Mouse (Mus musculus): ENCODE data around the gene Mmachc. TPM values are rescaled to one million over a fixed set of nuclear protein-coding genes. Genes with fewer than 3 reads are reported as not detected.
"Not testable (repeated sequence)": the region's sequence is repeated elsewhere in the genome, so short reads cannot be mapped to it uniquely, and the experiment has no call there.

Gene Mmachc
- total and polyA plus RNA-seq, 2 experiments from 2014 or later: 16.8 to 24.3 TPM

GRCm38 (mm10) chr4:116685402-116686061 lies 22.7 kb downstream of the Mmachc start, which contains the start of gene Prdx1:
Prdx1 (plus strand) TSS chr4:116685544.
- peak within 1 kb of the TSS; percentile 59 for H3K4me3 ChIP-seq (ENCODE audit: low read depth, low read length)
- no peaks in the 10 kb centered on the region for H3K36me3 ChIP-seq (ENCODE audit: insufficient read depth, low read length)
- DNase-seq (ENCODE audit: low spot score) (peak; percentile 91), ATAC-seq (ENCODE audit: low FRiP score) (peak; percentile 98)
- peak; percentile 89 for TF ChIP-seq CTCF (IDR thresholded peaks at IDR 0.05)
- no peaks in the 10 kb centered on the region for H3K27me3 ChIP-seq (ENCODE audit: insufficient read depth, low read length)
- peak within 1 kb of the TSS; percentile 85 for H3K27ac ChIP-seq (ENCODE audit: low read depth, low read length)
- H3K4me2 ChIP-seq (ENCODE audit: low read depth, low read length, poor library complexity, severe bottlenecking): peak within 1 kb of the TSS; percentile 63
- H3K4me1 ChIP-seq (ENCODE audit: insufficient read depth, low read length): peaks cover 3% of the 10 kb centered on the region; the same call in 1 of the 2 replicates
- H3K9me3 ChIP-seq (ENCODE audit: low read length): no peaks in the 10 kb centered on the region
- H3K9ac ChIP-seq (replicated peaks; ENCODE audit: low read length, poor library complexity, severe bottlenecking): peak within 1 kb of the TSS; percentile 69
- WGBS: under 1% methylated on average over 56 of the region's 56 CpGs

- DNase-seq (ENCODE audit: low spot score) (no peak), ATAC-seq (ENCODE audit: low FRiP score) (no peak)
- 0 out of 2 replicates have a peak overlapping the region, but pooled peaks have one; percentile 69 for H3K9ac ChIP-seq (replicated peaks; ENCODE audit: low read length, poor library complexity, severe bottlenecking)
- peak overlapping the region; percentile 85; the same call in 1 of the 2 replicates for H3K27ac ChIP-seq (ENCODE audit: low read depth, low read length)
- H3K4me2 ChIP-seq (ENCODE audit: low read depth, low read length, poor library complexity, severe bottlenecking): peak overlapping the region; percentile 63
- H3K4me3 ChIP-seq (ENCODE audit: low read depth, low read length): peak overlapping the region; percentile 59; the same call in 1 of the 2 replicates
- TF ChIP-seq CTCF (IDR thresholded peaks at IDR 0.05): no peak
- no peaks in the 10 kb centered on the region for H3K36me3 ChIP-seq (ENCODE audit: insufficient read depth, low read length)
- H3K27me3 ChIP-seq (ENCODE audit: insufficient read depth, low read length): no peaks in the 10 kb centered on the region
- peaks cover 3% of the 10 kb centered on the region; the same call in 1 of the 2 replicates for H3K4me1 ChIP-seq (ENCODE audit: insufficient read depth, low read length)
- 80% methylated on average over 2 of the region's 2 CpGs for WGBS
- H3K9me3 ChIP-seq (ENCODE audit: low read length): no peaks in the 10 kb centered on the region
These were observed 23.5 kb downstream of the Mmachc start for GRCm38 (mm10) chr4:116684665-116685064.

- no peak for TF ChIP-seq CTCF (IDR thresholded peaks at IDR 0.05)
- Histone ChIP-seq H3K36me3 (ENCODE audit: insufficient read depth, low read length) (no peaks in the 10 kb centered on the region), H3K9ac (replicated peaks; ENCODE audit: low read length, poor library complexity, severe bottlenecking) (no peak overlapping the region), H3K27ac (ENCODE audit: low read depth, low read length) (no peak overlapping the region), H3K9me3 (ENCODE audit: low read length) (no peaks in the 10 kb centered on the region), H3K4me2 (ENCODE audit: low read depth, low read length, poor library complexity, severe bottlenecking) (no peak overlapping the region), H3K4me1 (ENCODE audit: insufficient read depth, low read length) (peaks cover 3% of the 10 kb centered on the region; the same call in 1 of the 2 replicates), H3K4me3 (ENCODE audit: low read depth, low read length) (no peak overlapping the region), H3K27me3 (ENCODE audit: insufficient read depth, low read length) (no peaks in the 10 kb centered on the region)
- ATAC-seq (ENCODE audit: low FRiP score) (no peak), DNase-seq (ENCODE audit: low spot score) (no peak)
- 88% methylated on average over 4 of the region's 4 CpGs for WGBS
These were observed 24.2 kb downstream of the Mmachc start for GRCm38 (mm10) chr4:116683957-116684356.

- 100% methylated on average over 4 of the region's 4 CpGs for WGBS
- H3K9ac ChIP-seq (replicated peaks; ENCODE audit: low read length, poor library complexity, severe bottlenecking); ATAC-seq (ENCODE audit: low FRiP score): not testable (repeated sequence)
These were observed 27.7 kb downstream of the Mmachc start for GRCm38 (mm10) chr4:116680521-116680920.

GRCm38 (mm10) chr4:116679141-116679540 lies 29.1 kb downstream of the Mmachc start:
- 65% methylated on average over 5 of the region's 5 CpGs for WGBS
- no peak overlapping the region for H3K9ac ChIP-seq (replicated peaks; ENCODE audit: low read length, poor library complexity, severe bottlenecking)
- TF ChIP-seq CTCF (IDR thresholded peaks at IDR 0.05): no peak
- H3K4me3 ChIP-seq (ENCODE audit: low read depth, low read length): no peak overlapping the region
- H3K27ac ChIP-seq (ENCODE audit: low read depth, low read length): no peak overlapping the region
- H3K9me3 ChIP-seq (ENCODE audit: low read length): no peaks in the 10 kb centered on the region
- no peak overlapping the region for H3K4me2 ChIP-seq (ENCODE audit: low read depth, low read length, poor library complexity, severe bottlenecking)
- H3K4me1 ChIP-seq (ENCODE audit: insufficient read depth, low read length): no peaks in the 10 kb centered on the region
- no peak for ATAC-seq (ENCODE audit: low FRiP score)
- H3K36me3 ChIP-seq (ENCODE audit: insufficient read depth, low read length): no peaks in the 10 kb centered on the region
- DNase-seq (ENCODE audit: low spot score): no peak
- H3K27me3 ChIP-seq (ENCODE audit: insufficient read depth, low read length): no peaks in the 10 kb centered on the region

More at GRCm38 (mm10) chr4:116680521-116680920, 27.7 kb downstream of the Mmachc start:
- not testable (repeated sequence) for H3K4me2 ChIP-seq (ENCODE audit: low read depth, low read length, poor library complexity, severe bottlenecking); H3K9me3 ChIP-seq (ENCODE audit: low read length); H3K4me1 ChIP-seq (ENCODE audit: insufficient read depth, low read length); H3K27me3 ChIP-seq (ENCODE audit: insufficient read depth, low read length); H3K4me3 ChIP-seq (ENCODE audit: low read depth, low read length); H3K36me3 ChIP-seq (ENCODE audit: insufficient read depth, low read length); DNase-seq (ENCODE audit: low spot score); H3K27ac ChIP-seq (ENCODE audit: low read depth, low read length)

GRCm38 (mm10) chr4:116677808-116678207 lies 30.4 kb downstream of the Mmachc start:
- Histone ChIP-seq H3K4me1 (ENCODE audit: insufficient read depth, low read length) (no peaks in the 10 kb centered on the region), H3K4me3 (ENCODE audit: low read depth, low read length) (no peak overlapping the region), H3K27me3 (ENCODE audit: insufficient read depth, low read length) (no peaks in the 10 kb centered on the region), H3K9ac (replicated peaks; ENCODE audit: low read length, poor library complexity, severe bottlenecking) (no peak overlapping the region), H3K9me3 (ENCODE audit: low read length) (no peaks in the 10 kb centered on the region), H3K36me3 (ENCODE audit: insufficient read depth, low read length) (no peaks in the 10 kb centered on the region), H3K27ac (ENCODE audit: low read depth, low read length) (no peak overlapping the region), H3K4me2 (ENCODE audit: low read depth, low read length, poor library complexity, severe bottlenecking) (no peak overlapping the region)
- no peak for TF ChIP-seq CTCF (IDR thresholded peaks at IDR 0.05)
- WGBS: 91% methylated on average over 1 of the region's 1 CpGs
- ATAC-seq (ENCODE audit: low FRiP score) (no peak), DNase-seq (ENCODE audit: low spot score) (no peak)

Measured in midbrain, postnatal 0 days (tissue).